Mouse (Mus musculus): ENCODE measurements around the gene Atg3.

DNA sequence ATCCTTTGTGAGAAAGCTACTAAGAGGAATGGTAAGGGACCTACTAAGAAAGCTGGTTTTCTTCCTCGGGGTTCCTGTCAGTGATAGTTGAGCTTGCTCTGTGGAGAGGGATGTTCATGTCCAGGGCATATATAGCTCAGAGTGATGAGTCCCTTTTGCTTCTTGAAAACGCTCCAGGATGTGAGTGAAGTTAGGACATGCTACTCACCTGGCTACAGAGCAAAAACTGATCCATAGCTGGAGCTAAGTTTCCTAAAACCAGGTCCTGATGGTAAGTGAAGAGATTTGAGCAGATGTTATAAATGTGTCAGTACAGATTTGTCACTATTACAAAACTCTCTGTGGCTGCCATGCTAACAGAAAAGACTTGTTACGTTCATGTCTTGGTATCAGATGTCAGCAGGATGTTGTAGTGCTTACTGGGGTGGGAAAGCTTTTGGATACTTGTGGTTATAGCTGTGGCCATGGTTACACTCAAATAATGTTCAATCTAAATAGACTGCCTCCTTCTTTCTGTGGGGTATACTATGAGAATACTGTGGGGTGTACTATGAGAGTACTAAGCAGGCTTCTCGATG is 65.9 kb downstream of the Atg3 start:
- TF ChIP-seq CTCF (IDR thresholded peaks at IDR 0.05; ENCODE audit: low read depth) (no peak), EP300 (optimal IDR thresholded peaks at IDR 0.05) (no peak)

Data from stomach, postnatal 0 days (tissue).